In the genomic region with DNA sequence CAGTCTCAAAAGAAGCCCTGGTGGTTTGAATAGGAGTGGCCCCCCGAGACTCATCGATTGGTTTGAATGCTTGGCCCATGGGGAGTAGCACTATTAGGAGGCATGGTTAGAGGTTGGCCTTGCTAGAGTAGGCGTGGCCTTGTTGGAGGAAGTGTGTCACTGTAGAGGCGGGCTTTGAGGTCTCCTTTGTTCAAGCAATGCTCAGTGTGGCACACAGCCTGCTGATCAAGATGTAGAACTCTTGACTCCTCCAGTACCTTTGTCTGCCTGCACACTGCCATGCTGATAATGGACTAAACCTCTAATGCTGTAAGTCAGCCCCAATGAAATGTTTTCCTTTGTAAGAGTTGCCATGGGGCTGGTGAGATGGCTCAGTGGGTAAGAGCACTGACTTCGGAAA, we compare ENCODE assay signal across 9 mouse cellular contexts. TPM values are rescaled to one million over a fixed set of nuclear protein-coding genes. Genes with fewer than 3 reads are reported as not detected.
DNase-seq lines count a peak whose midpoint lies in the region; ATAC-seq and TF ChIP-seq lines count a peak whose summit lies in the region.
"Had no signal": no experiment of that assay in that cellular context is flagged by ENCODE, and none has a peak within 500 bp of the region (broad histone marks: within the 10 kb centered on the region; RNA-seq: fewer than 3 reads in every experiment).

No protein-coding gene starts in this region.

- 83% methylated on average over 5 of the region's 5 CpGs for WGBS in kidney, postnatal 0 days
- 63% methylated on average over 5 of the region's 5 CpGs for WGBS in bone marrow, adult 2 months
- 65% methylated on average over 5 of the region's 5 CpGs for WGBS in liver, embryonic 13.5 days (ENCODE audit: insufficient replicate concordance)

- no peak for TF ChIP-seq CTCF in kidney, postnatal 0 days (IDR thresholded peaks at IDR 0.05; ENCODE audit: low read depth)
- 0 out of 4 replicates have a peak, but pooled peaks of 1 of the 2 experiments have one; percentile 24 for TF ChIP-seq CTCF in CH12.LX (conservative IDR thresholded peaks at IDR 0.05 in 1 of 2, IDR thresholded peaks at IDR 0.05 in 1 of 2; ENCODE audit: low read depth in 2 of 2, low read length in 2 of 2)
- no peak for TF ChIP-seq CTCF in bone marrow, adult 2 months (IDR thresholded peaks at IDR 0.05; ENCODE audit: control insufficient read depth, insufficient read depth, low read length)

- no peak for TF ChIP-seq RAD21 in CH12.LX (IDR thresholded peaks at IDR 0.05; ENCODE audit: low read depth, low read length)

- peaks cover 21% of the 10 kb centered on the region for H3K36me3 ChIP-seq in kidney, postnatal 0 days (ENCODE audit: insufficient read depth, low read length)
- peaks cover 12 to 32% of the 10 kb centered on the region in 2 experiments for H3K36me3 ChIP-seq in CH12.LX (replicated peaks in 1 of 2; ENCODE audit: control insufficient read depth in 1 of 2, insufficient read depth in 1 of 2, low read length in 1 of 2)
- peaks cover 35% of the 10 kb centered on the region for H3K36me3 ChIP-seq in liver, embryonic 13.5 days

- dilution Hi-C loops in CH12.LX (cut with MboI; ENCODE audit: extremely low pct_ligation_motif_present, extremely low pct_unique_long_range_greater_than_20kb, low sequenced_read_pairs) = no loop called here

- in situ Hi-C loops in CH12.LX (cut with MboI; ENCODE audit: low pct_ligation_motif_present, low pct_unique_long_range_greater_than_20kb, low sequenced_read_pairs) = no loop called here

- H3K4me2 ChIP-seq in kidney, postnatal 0 days (ENCODE audit: low read length) = no peak overlapping the region
- H3K4me2 ChIP-seq in CH12.LX (ENCODE audit: insufficient read depth, low read depth, poor library complexity, severe bottlenecking) = no peak overlapping the region
- no peak overlapping the region for H3K4me2 ChIP-seq in liver, embryonic 13.5 days
- H3K4me2 ChIP-seq: hindbrain, embryonic 13.5 days had no signal

- peak; percentile 62 for TF ChIP-seq POLR2A in CH12.LX (IDR thresholded peaks at IDR 0.05; ENCODE audit: low read depth, low read length)
- TF ChIP-seq POLR2A in bone marrow, adult 2 months (IDR thresholded peaks at IDR 0.05; ENCODE audit: borderline replicate concordance, control insufficient read depth, low read depth, low read length) = no peak

- H3K79me2 ChIP-seq in CH12.LX (replicated peaks; ENCODE audit: control insufficient read depth, extremely low read depth, insufficient read depth, poor library complexity, severe bottlenecking) = no peaks in the 10 kb centered on the region

- no peaks in the 10 kb centered on the region for H3K9me3 ChIP-seq in kidney, postnatal 0 days (replicated peaks; ENCODE audit: low read length)
- H3K9me3 ChIP-seq in CH12.LX (replicated peaks; ENCODE audit: low read length) = no peaks in the 10 kb centered on the region
- no peaks in the 10 kb centered on the region for H3K9me3 ChIP-seq in liver, embryonic 13.5 days (replicated peaks)
- H3K9me3 ChIP-seq: hindbrain, embryonic 13.5 days had no signal

- no peak overlapping the region for H3K27ac ChIP-seq in kidney, postnatal 0 days
- peak overlapping the region; percentile 37; the same call in 1 of the 2 replicates for H3K27ac ChIP-seq in CH12.LX (ENCODE audit: insufficient read depth, low read depth)
- peak overlapping the region; percentile 62 for H3K27ac ChIP-seq in bone marrow, adult 2 months (ENCODE audit: control insufficient read depth, insufficient read depth, low read depth, low read length, poor library complexity)
- peak overlapping the region; percentile 61 for H3K27ac ChIP-seq in liver, embryonic 13.5 days
- H3K27ac ChIP-seq: hindbrain, embryonic 13.5 days had no signal

- no peak overlapping the region for H3K4me3 ChIP-seq in kidney, postnatal 0 days (replicated peaks; ENCODE audit: low read depth, low read length)
- H3K4me3 ChIP-seq in CH12.LX (replicated peaks in 1 of 3; ENCODE audit: low read depth in 2 of 3, low read length in 2 of 3, poor library complexity in 1 of 3) = peak overlapping the region in 1 of 3 experiments; percentile 48
- H3K4me3 ChIP-seq in bone marrow, adult 2 months (replicated peaks; ENCODE audit: control insufficient read depth, low read depth, low read length) = no peak overlapping the region
- H3K4me3 ChIP-seq in liver, embryonic 13.5 days (replicated peaks) = no peak overlapping the region
- H3K4me3 ChIP-seq: hindbrain, embryonic 13.5 days had no signal

- H3K4me1 ChIP-seq in kidney, postnatal 0 days (replicated peaks; ENCODE audit: insufficient read depth, low read length) = no peaks in the 10 kb centered on the region
- peaks cover 60 to 74% of the 10 kb centered on the region in 2 experiments for H3K4me1 ChIP-seq in CH12.LX (ENCODE audit: control insufficient read depth in 1 of 2, insufficient read depth in 2 of 2)
- H3K4me1 ChIP-seq in bone marrow, adult 2 months (ENCODE audit: control insufficient read depth, insufficient read depth, low read length) = peaks cover 25% of the 10 kb centered on the region
- peaks cover 62% of the 10 kb centered on the region for H3K4me1 ChIP-seq in liver, embryonic 13.5 days (replicated peaks)

- no peak overlapping the region for H3K9ac ChIP-seq in kidney, postnatal 0 days (ENCODE audit: low read depth, low read length)
- no peak overlapping the region for H3K9ac ChIP-seq in CH12.LX (ENCODE audit: insufficient read depth, low read depth)
- H3K9ac ChIP-seq in liver, embryonic 13.5 days = no peak overlapping the region

- no peak for DNase-seq in kidney, postnatal 0 days (ENCODE audit: low spot score)
- DNase-seq in kidney, postnatal 14 days = no peak
- peak; percentile 98 for DNase-seq in CH12.LX (ENCODE audit: extremely low read depth)
- no peak for DNase-seq in liver, embryonic 13.5 days
- DNase-seq in gastrocnemius, postnatal 10 days = no peak
- DNase-seq in spleen, postnatal 4 days (ENCODE audit: low spot score in 2 of 2) = no peak
- DNase-seq: lung, postnatal 10 days had no signal

- H3K27me3 ChIP-seq in kidney, postnatal 0 days (ENCODE audit: insufficient read depth, low read length) = no peaks in the 10 kb centered on the region
- H3K27me3 ChIP-seq in CH12.LX (replicated peaks) = no peaks in the 10 kb centered on the region
- H3K27me3 ChIP-seq in liver, embryonic 13.5 days = no peaks in the 10 kb centered on the region
- H3K27me3 ChIP-seq: hindbrain, embryonic 13.5 days had no signal

- ATAC-seq in kidney, postnatal 0 days (replicated peaks; ENCODE audit: low FRiP score, low read depth) = 0 out of 2 replicates have a peak, but pooled peaks have one; percentile 15
- ATAC-seq in liver, embryonic 13.5 days (ENCODE audit: low read depth) = peak; percentile 55

- no peak for TF ChIP-seq EP300 in CH12.LX (IDR thresholded peaks at IDR 0.05; ENCODE audit: low read length)

TF ChIP-seq in CH12.LX, 34 proteins besides CTCF, POLR2A, EP300 and RAD21:
- TF ChIP-seq HCFC1 (IDR thresholded peaks at IDR 0.05; ENCODE audit: low read depth, low read length) (0 out of 2 replicates have a peak, but pooled peaks have one; percentile 31), MAX (IDR thresholded peaks at IDR 0.05; ENCODE audit: low read length) (no peak), MYC (IDR thresholded peaks at IDR 0.05; ENCODE audit: low read depth, low read length) (0 out of 2 replicates have a peak, but pooled peaks have one; percentile 22), GABPA (IDR thresholded peaks at IDR 0.05; ENCODE audit: insufficient replicate concordance, low read depth, low read length) (no peak), JUND (conservative IDR thresholded peaks at IDR 0.05; ENCODE audit: low read depth, low read length) (no peak), BHLHE40 (IDR thresholded peaks at IDR 0.05; ENCODE audit: low read depth, low read length) (0 out of 2 replicates have a peak, but pooled peaks have one; percentile 40), TCF12 (IDR thresholded peaks at IDR 0.05; ENCODE audit: low read depth, low read length) (peak; percentile 15; the same call in 1 of the 2 replicates), SIN3A (IDR thresholded peaks at IDR 0.05; ENCODE audit: low read length) (0 out of 2 replicates have a peak, but pooled peaks have one; percentile 12), ZMIZ1 (IDR thresholded peaks at IDR 0.05; ENCODE audit: low read depth, low read length) (0 out of 2 replicates have a peak, but pooled peaks have one; percentile 28), TBP (conservative IDR thresholded peaks at IDR 0.05; ENCODE audit: low read depth, low read length) (0 out of 2 replicates have a peak, but pooled peaks have one; percentile 32), IRF4 (IDR thresholded peaks at IDR 0.05; ENCODE audit: low read depth, low read length) (peak; percentile 4; the same call in 1 of the 2 replicates), NELFE (IDR thresholded peaks at IDR 0.05; ENCODE audit: low read depth, low read length) (peak; percentile 32; the same call in 1 of the 2 replicates)

RNA-seq across cellular contexts. Expression of a gene that starts 9.1 kb away (rescaled TPM):
- 41.0 and 42.8 TPM in 2 replicates for polyA plus RNA-seq in kidney, postnatal 0 days (2015; fragmentation: Nextera tagmentation; extraction: Ambion mirVana)
- total RNA-seq in CH12.LX (2012; rRNA removed) = 11.2 and 18.4 TPM in 2 replicates
- 13.0 and 14.9 TPM in 2 replicates for total RNA-seq in CH12.LX (2014; rRNA removed)
- polyA plus RNA-seq in CH12.LX (2012; ENCODE audit: insufficient read length, low read depth) = 17.8 and 20.8 TPM in 2 replicates
- polyA plus RNA-seq in bone marrow, adult 2 months (2011; ENCODE audit: insufficient read depth, insufficient read length, low replicate concordance, missing spikeins) = 92.2 and 165 TPM in 2 replicates
- 45.5 and 46.5 TPM in 2 replicates for polyA plus RNA-seq in liver, embryonic 13.5 days (2015; fragmentation: Nextera tagmentation; extraction: Ambion mirVana)
- 10 to 100 TPM; 15.6 to 17.9 TPM for total RNA-seq in gastrocnemius, postnatal 10 days (2021)

RNA-seq across cellular contexts. Expression of a gene that starts 42.2 kb away (rescaled TPM):
- polyA plus RNA-seq in kidney, postnatal 0 days (2015; fragmentation: Nextera tagmentation; extraction: Ambion mirVana) = 50.6 and 54.2 TPM in 2 replicates
- 0.34 and 0.81 TPM in 2 replicates for total RNA-seq in CH12.LX (2012; rRNA removed)
- 0.57 and 0.93 TPM in 2 replicates for total RNA-seq in CH12.LX (2014; rRNA removed)
- 0.79 TPM in 1 of 2 replicates, not detected in the other for polyA plus RNA-seq in CH12.LX (2012; ENCODE audit: insufficient read length, low read depth)
- polyA plus RNA-seq in bone marrow, adult 2 months (2011; ENCODE audit: insufficient read depth, insufficient read length, low replicate concordance, missing spikeins) = 2.5 and 2.6 TPM in 2 replicates
- 2.3 and 2.9 TPM in 2 replicates for polyA plus RNA-seq in liver, embryonic 13.5 days (2015; fragmentation: Nextera tagmentation; extraction: Ambion mirVana)
- total RNA-seq in gastrocnemius, postnatal 10 days (2021) = 10 to 100 TPM; 69.0 to 70.3 TPM

Comparison
In these comparisons a context has a peak if more than half of its experiments do, and no peak if none do; other contexts are left out.
1. RNA of a gene that starts 42.2 kb away (polyA plus RNA-seq): 50.6 to 54.2 TPM in kidney, postnatal 0 days; 2.5 to 2.6 TPM in bone marrow, adult 2 months, 2.3 to 2.9 TPM in liver, embryonic 13.5 days and 0.79 TPM in CH12.LX; every median in the first group is over 10 times any median in the second.